Mouse (Mus musculus): ENCODE results near the gene Crb3. TPM values are rescaled to one million over a fixed set of nuclear protein-coding genes. Genes with fewer than 3 reads are reported as not detected.
"Not testable (repeated sequence)": the region's sequence is repeated elsewhere in the genome, so short reads cannot be mapped to it uniquely, and the experiment has no call there.

Crb3 gene
- polyA plus RNA-seq, 1 experiment from 2014 or later: 69.1 TPM

DNA sequence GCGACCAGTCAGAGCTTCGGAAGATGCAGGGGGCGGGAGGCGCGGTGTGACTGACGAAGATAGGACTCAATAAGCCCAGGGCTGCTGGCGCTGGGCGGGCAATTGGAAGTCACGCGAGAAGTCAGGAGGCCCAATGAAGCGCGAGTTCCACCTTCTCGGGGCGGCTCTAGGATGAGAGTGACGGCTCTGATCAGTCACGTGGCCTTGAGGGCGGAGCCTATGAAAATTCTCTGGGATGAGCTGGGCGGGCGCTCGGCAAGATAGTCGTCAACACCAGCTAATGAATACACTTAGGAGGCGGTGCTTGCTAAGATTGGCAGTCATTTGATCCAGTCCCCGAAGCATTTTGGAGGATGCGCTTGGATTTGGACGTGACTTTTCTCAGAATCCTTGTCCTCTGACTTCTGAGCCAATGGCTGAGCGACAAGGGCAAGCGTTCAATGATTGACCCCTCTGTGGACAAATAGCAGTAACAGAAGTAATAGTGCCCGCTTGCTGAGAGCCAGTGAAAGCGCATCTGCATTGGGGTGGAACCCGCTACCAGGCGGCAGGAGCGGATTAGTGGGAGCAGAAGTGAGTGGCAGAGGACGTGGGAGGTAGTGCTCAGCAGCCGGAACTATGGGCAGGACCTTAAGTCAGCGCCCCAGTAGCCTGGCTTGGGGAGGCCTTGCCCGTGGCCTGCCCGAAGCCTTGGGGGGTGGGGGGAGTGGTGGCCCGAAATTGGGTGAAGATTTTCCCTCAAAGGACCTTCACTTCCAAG is 27.1 kb upstream of the Crb3 start:
- peaks cover 17% of the 10 kb centered on the region for H3K36me3 ChIP-seq (ENCODE audit: insufficient read depth, low read length)
- peak; percentile 97 for ATAC-seq (ENCODE audit: low FRiP score, low TSS enrichment)
- H3K4me1 ChIP-seq (ENCODE audit: insufficient read depth, low read length): peaks cover 18% of the 10 kb centered on the region
- WGBS: under 1% methylated on average over 38 of the region's 38 CpGs
- H3K27ac ChIP-seq (ENCODE audit: low read length): peak overlapping the region; percentile 91
- peak overlapping the region; percentile 49 for H3K4me3 ChIP-seq (ENCODE audit: low read length)
- no peaks in the 10 kb centered on the region for H3K9me3 ChIP-seq (ENCODE audit: low read length)
- peak overlapping the region; percentile 77 for H3K9ac ChIP-seq (replicated peaks; ENCODE audit: low read length)
- no peaks in the 10 kb centered on the region for H3K27me3 ChIP-seq (ENCODE audit: insufficient read depth, low read length)
- peak overlapping the region; percentile 60 for H3K4me2 ChIP-seq (replicated peaks; ENCODE audit: low read depth, low read length)

DNA sequence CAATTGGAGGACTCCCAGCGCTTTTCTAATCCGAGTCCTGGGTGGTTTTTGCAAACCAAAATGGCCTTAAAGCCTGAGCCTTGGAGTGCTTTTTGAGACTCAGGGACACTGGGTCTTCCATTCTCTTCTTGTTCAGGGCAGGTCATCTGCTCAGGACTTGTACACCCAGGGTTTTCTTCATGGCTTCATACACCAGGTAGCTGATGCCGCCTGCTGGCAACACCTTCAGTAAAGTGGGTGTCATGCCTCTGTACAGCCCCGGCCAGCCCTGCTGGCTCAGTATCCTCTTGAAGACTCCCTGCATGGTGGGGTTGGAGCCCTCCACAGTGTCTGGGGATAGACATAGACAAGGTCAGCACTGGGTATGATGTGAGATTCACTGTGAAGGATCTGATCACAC is 26.1 kb upstream of the Crb3 start:
- peaks cover 8% of the 10 kb centered on the region for H3K36me3 ChIP-seq (ENCODE audit: insufficient read depth, low read length)
- peaks cover 18% of the 10 kb centered on the region for H3K4me1 ChIP-seq (ENCODE audit: insufficient read depth, low read length)
- WGBS: 89% methylated on average over 4 of the region's 4 CpGs
- peak overlapping the region; percentile 49; the same call in 1 of the 2 replicates for H3K4me3 ChIP-seq (ENCODE audit: low read length)
- H3K27ac ChIP-seq (ENCODE audit: low read length): no peak overlapping the region
- H3K9me3 ChIP-seq (ENCODE audit: low read length): no peaks in the 10 kb centered on the region
- ATAC-seq (ENCODE audit: low FRiP score, low TSS enrichment): no peak
- H3K27me3 ChIP-seq (ENCODE audit: insufficient read depth, low read length): no peaks in the 10 kb centered on the region
- H3K9ac ChIP-seq (replicated peaks; ENCODE audit: low read length): no peak overlapping the region; the same call in 1 of the 2 replicates
- H3K4me2 ChIP-seq (replicated peaks; ENCODE audit: low read depth, low read length): peak overlapping the region; percentile 60

- Histone ChIP-seq H3K4me3 (ENCODE audit: low read length) (no peak overlapping the region), H3K4me2 (replicated peaks; ENCODE audit: low read depth, low read length) (no peak overlapping the region), H3K27me3 (ENCODE audit: insufficient read depth, low read length) (peaks cover 9% of the 10 kb centered on the region), H3K4me1 (ENCODE audit: insufficient read depth, low read length) (no peaks in the 10 kb centered on the region), H3K9me3 (ENCODE audit: low read length) (no peaks in the 10 kb centered on the region), H3K36me3 (ENCODE audit: insufficient read depth, low read length) (no peaks in the 10 kb centered on the region), H3K9ac (replicated peaks; ENCODE audit: low read length) (no peak overlapping the region), H3K27ac (ENCODE audit: low read length) (no peak overlapping the region)
- 47% methylated on average over 8 of the region's 8 CpGs for WGBS
- no peak for ATAC-seq (ENCODE audit: low FRiP score, low TSS enrichment)
These were observed 19.9 kb upstream of the Crb3 start for GRCm38 (mm10) chr17:57038978-57039377.

GRCm38 (mm10) chr17:57041554-57041953 is 17.4 kb upstream of the Crb3 start, which contains the start of gene Slc25a41:
TSS of gene Slc25a41 (minus strand) at chr17:57041654.
- Histone ChIP-seq H3K27ac (ENCODE audit: low read length) (no peak within 1 kb of the TSS), H3K4me3 (ENCODE audit: low read length) (no peak within 1 kb of the TSS), H3K9ac (replicated peaks; ENCODE audit: low read length) (no peak within 1 kb of the TSS), H3K27me3 (ENCODE audit: insufficient read depth, low read length) (peaks cover 9% of the 10 kb centered on the region), H3K36me3 (ENCODE audit: insufficient read depth, low read length) (no peaks in the 10 kb centered on the region), H3K4me1 (ENCODE audit: insufficient read depth, low read length) (no peaks in the 10 kb centered on the region), H3K4me2 (replicated peaks; ENCODE audit: low read depth, low read length) (no peak within 1 kb of the TSS), H3K9me3 (ENCODE audit: low read length) (no peaks in the 10 kb centered on the region)
- WGBS: 79% methylated on average over 8 of the region's 8 CpGs
- ATAC-seq (ENCODE audit: low FRiP score, low TSS enrichment): no peak

DNA sequence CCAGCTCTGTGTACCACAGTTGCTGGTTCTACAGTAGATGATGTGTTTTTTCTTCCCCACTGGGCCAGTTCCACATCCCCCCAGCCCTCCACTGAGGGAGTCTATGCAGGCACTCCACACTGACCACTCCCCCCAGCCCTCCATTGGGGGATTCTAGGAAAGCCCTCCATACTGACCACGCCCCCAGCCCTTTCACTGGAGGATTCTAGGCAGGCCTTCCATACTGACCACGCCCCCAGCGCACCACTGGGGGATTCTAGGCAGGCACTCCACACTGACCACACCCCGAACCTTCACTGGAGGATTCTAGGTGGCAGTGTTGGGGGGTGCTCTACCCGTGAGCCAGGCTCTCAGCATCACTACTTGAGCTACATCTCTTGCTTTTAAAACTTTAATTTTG is 11.5 kb upstream of the Crb3 start:
- 45% methylated on average over 5 of the region's 5 CpGs for WGBS
- 0 out of 2 replicates have a peak, but pooled peaks have one; percentile 24 for ATAC-seq (ENCODE audit: low FRiP score, low TSS enrichment)
- no peaks in the 10 kb centered on the region for H3K9me3 ChIP-seq (ENCODE audit: low read length)
- H3K4me1 ChIP-seq (ENCODE audit: insufficient read depth, low read length): no peaks in the 10 kb centered on the region; the same call in 1 of the 2 replicates
- no peak overlapping the region for H3K4me2 ChIP-seq (replicated peaks; ENCODE audit: low read depth, low read length)
- H3K9ac ChIP-seq (replicated peaks; ENCODE audit: low read length): no peak overlapping the region
- no peak overlapping the region for H3K27ac ChIP-seq (ENCODE audit: low read length)
- H3K36me3 ChIP-seq (ENCODE audit: insufficient read depth, low read length): peaks cover 21% of the 10 kb centered on the region
- H3K4me3 ChIP-seq (ENCODE audit: low read length): no peak overlapping the region
- no peaks in the 10 kb centered on the region for H3K27me3 ChIP-seq (ENCODE audit: insufficient read depth, low read length)

DNA sequence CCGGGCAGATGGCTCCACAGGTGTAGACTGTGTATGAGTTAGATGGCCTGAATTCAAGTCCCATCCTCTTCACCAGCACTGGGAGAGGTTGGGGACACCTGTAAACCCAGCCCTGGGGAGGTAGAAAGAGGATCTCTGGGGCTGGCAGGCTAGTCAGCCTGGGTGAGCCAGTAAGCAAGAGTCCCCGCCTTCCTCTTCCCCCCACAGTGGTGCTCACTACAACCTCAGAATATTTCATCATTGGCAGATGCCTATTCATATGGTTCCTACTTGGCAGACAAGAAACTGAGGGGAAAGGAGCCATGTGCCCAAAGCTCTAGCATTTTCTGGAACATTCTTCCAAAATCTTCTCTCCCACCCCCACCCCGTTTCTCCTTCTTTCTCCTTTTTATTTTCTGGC is 10.1 kb upstream of the Crb3 start:
- no peak overlapping the region for H3K4me3 ChIP-seq (ENCODE audit: low read length)
- WGBS: 91% methylated on average over 3 of the region's 3 CpGs
- H3K27ac ChIP-seq (ENCODE audit: low read length): no peak overlapping the region
- H3K4me1 ChIP-seq (ENCODE audit: insufficient read depth, low read length): no peaks in the 10 kb centered on the region; the same call in 1 of the 2 replicates
- H3K27me3 ChIP-seq (ENCODE audit: insufficient read depth, low read length): no peaks in the 10 kb centered on the region
- no peak overlapping the region for H3K9ac ChIP-seq (replicated peaks; ENCODE audit: low read length)
- H3K9me3 ChIP-seq (ENCODE audit: low read length): no peaks in the 10 kb centered on the region
- peaks cover 29% of the 10 kb centered on the region for H3K36me3 ChIP-seq (ENCODE audit: insufficient read depth, low read length)
- no peak overlapping the region for H3K4me2 ChIP-seq (replicated peaks; ENCODE audit: low read depth, low read length)
- no peak for ATAC-seq (ENCODE audit: low FRiP score, low TSS enrichment)

- WGBS: 93% methylated on average over 4 of the region's 4 CpGs
- H3K4me1 ChIP-seq (ENCODE audit: insufficient read depth, low read length); H3K9ac ChIP-seq (replicated peaks; ENCODE audit: low read length); ATAC-seq (ENCODE audit: low FRiP score, low TSS enrichment); H3K27me3 ChIP-seq (ENCODE audit: insufficient read depth, low read length); H3K9me3 ChIP-seq (ENCODE audit: low read length); H3K27ac ChIP-seq (ENCODE audit: low read length); H3K4me3 ChIP-seq (ENCODE audit: low read length); H3K4me2 ChIP-seq (replicated peaks; ENCODE audit: low read depth, low read length): not testable (repeated sequence)
- peaks cover 37% of the 10 kb centered on the region for H3K36me3 ChIP-seq (ENCODE audit: insufficient read depth, low read length)
These were observed 7.2 kb upstream of the Crb3 start for GRCm38 (mm10) chr17:57051679-57052078.

GRCm38 (mm10) chr17:57056246-57056645 is 2.7 kb upstream of the Crb3 start:
- H3K4me3 ChIP-seq (ENCODE audit: low read length): no peak overlapping the region
- H3K4me2 ChIP-seq (replicated peaks; ENCODE audit: low read depth, low read length): no peak overlapping the region

GRCm38 (mm10) chr17:57059486-57059977 is 627 bp downstream of the Crb3 start, which contains the start of gene Slc25a23:
TSS of gene Slc25a23 (minus strand) at chr17:57059863.
- peak; percentile 65 for ATAC-seq (ENCODE audit: low FRiP score, low TSS enrichment)

More at GRCm38 (mm10) chr17:57056246-57056645, 2.7 kb upstream of the Crb3 start:
- WGBS: 88% methylated on average over 3 of the region's 3 CpGs
- no peaks in the 10 kb centered on the region for H3K9me3 ChIP-seq (ENCODE audit: low read length)
- ATAC-seq (ENCODE audit: low FRiP score, low TSS enrichment): no peak
- H3K36me3 ChIP-seq (ENCODE audit: insufficient read depth, low read length): peaks cover 26% of the 10 kb centered on the region
- peaks cover 11% of the 10 kb centered on the region for H3K4me1 ChIP-seq (ENCODE audit: insufficient read depth, low read length)
- H3K27me3 ChIP-seq (ENCODE audit: insufficient read depth, low read length): peaks cover 4% of the 10 kb centered on the region
- H3K9ac ChIP-seq (replicated peaks; ENCODE audit: low read length): no peak overlapping the region
- H3K27ac ChIP-seq (ENCODE audit: low read length): no peak overlapping the region

More at GRCm38 (mm10) chr17:57059486-57059977, 627 bp downstream of the Crb3 start, which contains the start of gene Slc25a23:
- peak within 1 kb of the TSS; percentile 83 for H3K4me2 ChIP-seq (replicated peaks; ENCODE audit: low read depth, low read length)
- WGBS: under 1% methylated on average over 39 of the region's 45 CpGs
- peak within 1 kb of the TSS; percentile 85 for H3K9ac ChIP-seq (replicated peaks; ENCODE audit: low read length)
- 0 out of 2 replicates have a peak, but pooled peaks cover 8% of the 10 kb centered on the region for H3K36me3 ChIP-seq (ENCODE audit: insufficient read depth, low read length)
- peak within 1 kb of the TSS; percentile 79 for H3K27ac ChIP-seq (ENCODE audit: low read length)
- H3K9me3 ChIP-seq (ENCODE audit: low read length): no peaks in the 10 kb centered on the region
- peaks cover 19% of the 10 kb centered on the region for H3K4me1 ChIP-seq (ENCODE audit: insufficient read depth, low read length)
- peak within 1 kb of the TSS; percentile 83 for H3K4me3 ChIP-seq (ENCODE audit: low read length)
- peaks cover 28% of the 10 kb centered on the region for H3K27me3 ChIP-seq (ENCODE audit: insufficient read depth, low read length)
